Mouse (Mus musculus) forebrain, embryonic 16.5 days (tissue): ENCODE data around the gene Polr3e. TPM values are rescaled to one million over a fixed set of nuclear protein-coding genes. Genes with fewer than 3 reads are reported as not detected.
"Not testable (repeated sequence)": the region's sequence is repeated elsewhere in the genome, so short reads cannot be mapped to it uniquely, and the experiment has no call there.

ENCODE experiments used
- ATAC-seq: fragments of 200-750 bp; cut with Nextera tagmentation; 2 replicates; pipeline ENCODE4 v1.8.0; 2017; ENCODE audit warnings: mild to moderate bottlenecking, moderate library complexity
- H3K27ac ChIP-seq: fragments of 300-500 bp; sonication (generic); 2 replicates; pipeline ENCODE4 v1.5.1; 2014; ENCODE audit warnings: low read length, control low read depth
- H3K27me3 ChIP-seq: fragments of 300-500 bp; sonication (generic); replicated peaks from 2 replicates; pipeline ENCODE4 v1.6.1; 2014; ENCODE audit warnings: low read length; ENCODE audit not compliant: control insufficient read depth, insufficient read depth
- H3K36me3 ChIP-seq: fragments of 300-500 bp; sonication (generic); 2 replicates; pipeline ENCODE4 v1.6.1; 2014; ENCODE audit not compliant: control insufficient read depth, insufficient read depth
- H3K4me1 ChIP-seq: fragments of 300-500 bp; sonication (generic); replicated peaks from 2 replicates; pipeline ENCODE4 v1.6.1; 2014; ENCODE audit warnings: low read length; ENCODE audit not compliant: control insufficient read depth, insufficient read depth
- H3K4me2 ChIP-seq: fragments of 300-500 bp; sonication (generic); 2 replicates; pipeline ENCODE4 v1.6.1; 2014; ENCODE audit warnings: mild to moderate bottlenecking, low read length, control low read depth
- H3K4me3 ChIP-seq: fragments of 300-500 bp; sonication (generic); replicated peaks from 2 replicates; pipeline ENCODE4 v1.5.1; 2014; ENCODE audit warnings: mild to moderate bottlenecking, low read length, control low read depth
- H3K9ac ChIP-seq: fragments of 300-500 bp; sonication (generic); replicated peaks from 2 replicates; pipeline ENCODE4 v1.6.1; 2014; ENCODE audit warnings: low read depth, low read length, control low read depth
- H3K9me3 ChIP-seq: fragments of 300-500 bp; sonication (generic); 2 replicates; pipeline ENCODE4 v1.6.1; 2016; ENCODE audit warnings: low read length; ENCODE audit not compliant: control insufficient read depth
- WGBS: fragments of 180-500 bp; shearing (Covaris S2); extraction: QIAGEN DNeasy Blood & Tissue Kit; methylation state at CpG from one replicate; pipeline ENCODE4 v1.1.7; 2014; 5-methylcytosine and 5-hydroxymethylcytosine counted together
- polyA plus RNA-seq: library from polyadenylated mRNA; unstranded; fragments of >200 nt; fragmentation: Nextera tagmentation; extraction: Ambion mirVana; gene quantifications from 2 replicates; pipeline ENCODE4 v1.2.1, GENCODE M21; 2015

The Polr3e gene
- polyA plus RNA-seq, 1 experiment from 2014 or later = 32.6 TPM

DNA sequence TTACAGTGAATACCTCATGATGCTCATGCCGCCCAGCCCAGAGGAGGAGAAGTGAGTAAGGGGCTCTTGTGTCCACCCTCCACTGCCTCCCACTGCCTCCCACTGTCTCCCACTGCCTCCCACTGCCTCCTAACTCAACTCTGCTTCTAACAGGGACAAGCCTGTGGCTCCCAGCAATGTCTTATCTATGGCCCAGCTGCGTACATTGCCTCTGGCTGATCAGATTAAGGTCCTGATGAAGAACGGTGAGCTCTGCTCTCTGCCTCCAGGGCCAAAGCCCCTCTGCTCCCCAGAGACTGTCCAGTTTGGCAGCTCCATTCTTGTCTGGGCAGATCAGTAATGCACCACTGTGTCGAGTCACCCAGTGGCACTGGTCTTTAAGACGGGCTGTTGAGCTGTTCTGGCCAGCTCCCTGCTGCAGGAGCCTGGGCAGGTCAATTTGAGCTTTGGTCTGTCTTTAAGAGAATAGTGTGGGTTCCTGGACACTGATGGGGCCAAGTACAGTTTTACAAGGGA, 16.2 kb downstream of the Polr3e start:
- 88% methylated on average over 5 of the region's 5 CpGs for WGBS
- no peak for ATAC-seq
- Histone ChIP-seq H3K36me3 (peaks cover 38% of the 10 kb centered on the region), H3K27me3 (no peaks in the 10 kb centered on the region), H3K9me3 (no peaks in the 10 kb centered on the region), H3K9ac (no peak overlapping the region), H3K4me1 (no peaks in the 10 kb centered on the region), H3K4me3 (no peak overlapping the region), H3K27ac (no peak overlapping the region), H3K4me2 (no peak overlapping the region)

DNA sequence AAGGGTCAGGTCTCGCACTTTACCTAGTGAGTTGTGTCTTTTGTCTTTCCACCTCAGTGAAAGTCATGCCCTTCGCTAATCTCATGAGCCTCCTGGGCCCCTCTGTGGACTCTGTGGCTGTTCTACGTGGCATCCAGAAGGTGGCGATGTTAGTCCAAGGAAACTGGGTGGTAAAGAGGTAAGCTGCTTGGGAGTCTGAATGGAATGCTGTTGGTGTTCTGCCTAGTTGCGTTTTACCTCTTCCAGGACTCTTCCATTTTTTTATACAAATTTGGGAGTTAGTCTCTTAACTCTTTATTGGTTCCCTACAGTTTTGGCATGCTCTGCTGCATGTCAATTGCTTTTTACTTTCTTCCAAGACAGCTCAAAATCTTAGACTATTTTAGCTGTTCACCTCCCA, 17.2 kb downstream of the Polr3e start:
- 25% methylated on average over 5 of the region's 5 CpGs for WGBS
- Histone ChIP-seq H3K27ac (no peak overlapping the region), H3K4me3 (no peak overlapping the region), H3K9ac (no peak overlapping the region), H3K27me3 (no peaks in the 10 kb centered on the region), H3K9me3 (no peaks in the 10 kb centered on the region), H3K4me1 (no peaks in the 10 kb centered on the region), H3K36me3 (peaks cover 39% of the 10 kb centered on the region), H3K4me2 (no peak overlapping the region)
- ATAC-seq = peak; percentile 58; the same call in 1 of the 2 replicates

DNA sequence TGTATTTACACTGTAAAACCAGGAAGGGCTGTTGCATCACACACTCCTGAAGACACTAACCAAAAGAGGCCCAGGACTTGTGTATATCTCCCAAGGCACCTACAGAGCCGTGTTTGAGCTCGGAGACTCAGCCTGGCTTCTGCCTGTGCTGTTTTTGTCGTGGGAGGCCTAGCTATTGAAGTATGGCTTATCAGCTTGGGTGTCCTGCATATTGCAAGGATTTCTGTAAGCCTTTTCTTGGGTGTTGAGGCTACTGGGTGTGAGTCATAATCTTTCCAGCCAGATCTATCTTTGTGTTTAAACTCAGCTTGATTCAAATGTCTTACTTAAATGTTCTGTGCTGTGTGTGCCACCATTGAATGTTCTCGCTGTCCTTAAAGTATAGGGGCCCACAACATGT, 19.0 kb downstream of the Polr3e start:
- Histone ChIP-seq H3K9me3 (no peaks in the 10 kb centered on the region), H3K4me2 (no peak overlapping the region), H3K36me3 (peaks cover 36% of the 10 kb centered on the region), H3K9ac (no peak overlapping the region), H3K4me3 (no peak overlapping the region), H3K27me3 (no peaks in the 10 kb centered on the region), H3K4me1 (no peaks in the 10 kb centered on the region), H3K27ac (no peak overlapping the region)
- 88% methylated on average over 4 of the region's 4 CpGs for WGBS
- no peak for ATAC-seq

DNA sequence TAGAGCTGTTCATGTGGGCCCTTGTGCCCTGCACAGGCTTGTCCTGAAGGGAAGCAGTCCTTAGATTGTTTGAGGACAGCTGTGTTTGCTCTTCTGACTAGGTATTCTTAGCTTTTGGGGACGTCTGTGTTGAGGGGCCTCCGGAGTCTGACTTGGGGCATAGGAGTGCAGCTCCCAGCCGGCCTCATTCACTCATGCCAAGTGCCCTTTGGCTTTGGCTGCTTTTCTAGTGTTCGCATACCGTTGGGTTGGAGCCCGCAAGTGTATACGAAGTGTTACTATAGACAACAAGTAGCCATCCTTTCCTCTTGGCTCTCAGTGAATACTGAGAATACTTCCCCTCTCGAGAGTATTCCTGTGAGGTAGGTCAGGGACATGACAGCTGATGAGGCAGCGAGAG, 20.7 kb downstream of the Polr3e start:
- Histone ChIP-seq H3K4me3 (no peak overlapping the region), H3K36me3 (peaks cover 33% of the 10 kb centered on the region), H3K27me3 (no peaks in the 10 kb centered on the region), H3K4me2 (no peak overlapping the region), H3K9me3 (no peaks in the 10 kb centered on the region), H3K9ac (no peak overlapping the region), H3K27ac (no peak overlapping the region), H3K4me1 (no peaks in the 10 kb centered on the region)
- ATAC-seq = no peak
- WGBS = 86% methylated on average over 9 of the region's 9 CpGs

DNA sequence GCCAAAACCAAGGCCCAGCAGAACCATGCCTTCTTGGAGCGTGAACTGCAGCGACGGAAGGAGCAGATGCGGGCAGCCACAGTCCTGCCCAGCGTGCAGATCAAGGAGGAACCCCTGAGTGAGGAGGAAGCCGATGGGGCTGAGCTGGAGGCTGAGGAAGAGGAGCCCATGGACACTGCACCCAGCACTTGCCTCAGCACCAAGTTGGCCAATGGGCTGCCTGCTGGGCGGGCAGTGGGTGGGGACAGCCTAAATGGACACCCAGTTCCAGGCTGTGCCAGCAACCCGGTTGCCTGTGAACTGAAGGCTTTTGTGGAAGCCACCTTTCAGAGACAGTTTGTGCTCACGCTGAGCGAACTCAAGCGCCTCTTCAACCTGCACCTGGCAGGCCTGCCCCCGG, 22.8 kb downstream of the Polr3e start:
- Histone ChIP-seq H3K9ac (no peak overlapping the region), H3K4me2 (no peak overlapping the region), H3K4me3 (no peak overlapping the region), H3K27ac (no peak overlapping the region), H3K36me3 (peaks cover 34% of the 10 kb centered on the region), H3K27me3 (no peaks in the 10 kb centered on the region), H3K4me1 (no peaks in the 10 kb centered on the region), H3K9me3 (no peaks in the 10 kb centered on the region)
- ATAC-seq = no peak
- WGBS = 95% methylated on average over 12 of the region's 12 CpGs

DNA sequence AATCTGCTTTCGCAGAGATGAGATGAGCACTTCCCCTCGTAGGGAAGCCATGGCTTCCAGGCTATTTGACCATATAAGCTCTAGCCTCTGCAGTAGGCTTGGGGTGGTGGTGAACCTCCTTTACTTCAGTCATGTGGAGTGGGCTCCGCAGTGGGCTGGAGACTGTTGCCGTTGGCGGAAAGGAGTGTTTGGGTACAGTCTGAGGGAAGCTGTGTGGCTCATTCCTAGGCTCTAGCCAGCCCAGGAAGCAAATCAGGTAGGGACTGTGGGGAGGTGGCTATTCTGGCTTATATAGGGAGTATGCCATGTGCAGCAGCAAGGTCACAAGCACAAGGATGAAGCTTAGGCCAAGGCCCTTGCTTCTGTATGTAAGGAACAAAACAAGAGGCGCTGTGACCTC, 23.7 kb downstream of the Polr3e start:
- Histone ChIP-seq H3K4me2 (no peak overlapping the region), H3K36me3 (peaks cover 35% of the 10 kb centered on the region), H3K27ac (no peak overlapping the region), H3K9ac (no peak overlapping the region), H3K9me3 (no peaks in the 10 kb centered on the region), H3K4me1 (no peaks in the 10 kb centered on the region), H3K27me3 (no peaks in the 10 kb centered on the region), H3K4me3 (no peak overlapping the region)
- ATAC-seq = no peak
- WGBS = 96% methylated on average over 6 of the region's 6 CpGs

DNA sequence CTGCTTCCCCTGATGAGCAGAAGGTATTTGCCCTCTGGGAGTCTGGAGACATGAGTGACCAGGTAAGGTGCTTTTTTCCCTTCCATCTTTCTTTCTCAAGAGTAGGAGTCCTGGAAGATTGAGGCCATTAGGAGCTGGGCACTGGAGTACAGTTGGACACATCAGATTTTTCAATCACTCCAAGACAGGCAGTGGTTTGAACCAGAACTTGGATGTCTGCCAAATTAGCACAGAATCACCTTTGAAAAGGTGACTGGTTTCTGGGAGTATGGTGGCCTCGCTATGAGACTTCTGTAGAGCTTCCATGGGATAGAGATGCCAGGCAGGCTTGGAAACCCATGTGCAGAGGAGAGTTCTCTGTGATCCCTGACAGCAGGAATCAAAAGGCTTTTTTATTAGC, 25.0 kb downstream of the Polr3e start:
- H3K27me3 ChIP-seq = no peaks in the 10 kb centered on the region
- H3K4me2 ChIP-seq = no peak overlapping the region
- no peak for ATAC-seq
- no peaks in the 10 kb centered on the region for H3K4me1 ChIP-seq
- H3K27ac ChIP-seq = no peak overlapping the region
- H3K9me3 ChIP-seq = no peaks in the 10 kb centered on the region
- 68% methylated on average over 1 of the region's 1 CpGs for WGBS
- H3K9ac ChIP-seq = no peak overlapping the region
- H3K36me3 ChIP-seq = peaks cover 34% of the 10 kb centered on the region
- H3K4me3 ChIP-seq = no peak overlapping the region

DNA sequence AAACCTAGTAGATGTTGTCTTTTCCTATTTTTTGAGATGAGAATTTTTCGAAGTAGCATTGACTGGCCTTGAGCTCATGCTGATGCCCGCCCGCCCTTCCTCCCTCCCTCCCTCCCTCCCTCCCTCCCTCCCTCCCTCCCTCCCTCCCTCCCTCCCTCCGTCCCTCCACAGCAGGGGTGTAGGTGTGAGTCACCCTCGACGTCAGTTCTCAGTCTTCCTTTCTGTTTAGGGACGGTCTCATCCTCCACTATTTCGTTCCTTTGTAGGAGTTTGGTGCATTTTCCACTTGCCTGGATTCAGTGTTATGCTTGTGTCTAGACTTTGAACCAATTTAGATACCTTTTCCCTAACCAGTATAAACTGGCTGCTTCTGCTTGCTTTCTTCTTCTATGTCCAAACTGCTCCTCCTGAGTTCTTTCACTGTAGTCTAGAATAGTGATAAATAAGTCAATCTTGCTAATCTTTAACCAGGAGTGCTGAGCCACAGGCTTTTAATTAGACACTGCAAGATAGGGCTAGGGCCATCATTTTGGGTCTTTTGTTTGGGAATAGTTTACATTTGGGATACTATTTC, 26.5 kb downstream of the Polr3e start:
- WGBS = 68% methylated on average over 7 of the region's 8 CpGs
- no peaks in the 10 kb centered on the region for H3K9me3 ChIP-seq
- no peaks in the 10 kb centered on the region for H3K4me1 ChIP-seq
- H3K27me3 ChIP-seq = no peaks in the 10 kb centered on the region
- H3K36me3 ChIP-seq = peaks cover 25% of the 10 kb centered on the region
- no peak overlapping the region for H3K4me2 ChIP-seq
- ATAC-seq = no peak
- H3K4me3 ChIP-seq = no peak overlapping the region
- no peak overlapping the region for H3K27ac ChIP-seq
- no peak overlapping the region for H3K9ac ChIP-seq

DNA sequence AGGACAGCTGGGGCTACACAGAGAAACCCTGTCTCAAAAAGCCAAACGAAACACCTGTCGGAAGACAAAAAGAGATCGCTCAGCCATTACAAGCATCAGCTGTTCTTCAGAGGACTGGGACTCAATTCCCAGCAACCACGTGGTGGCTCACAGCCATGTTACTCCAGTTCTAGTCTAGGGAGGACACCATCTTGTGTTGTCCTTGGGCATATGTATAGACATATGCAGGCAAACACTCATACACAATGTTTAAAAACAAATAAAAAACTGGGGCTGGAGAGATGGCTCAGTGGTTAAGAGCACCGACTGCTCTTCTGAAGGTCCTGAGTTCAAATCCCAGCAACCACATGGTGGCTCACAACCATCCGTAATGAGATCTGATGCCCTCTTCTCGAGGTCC, 36.0 kb downstream of the Polr3e start:
- not testable (repeated sequence) for H3K9ac ChIP-seq, H3K9me3 ChIP-seq, H3K4me3 ChIP-seq, H3K4me2 ChIP-seq, H3K27me3 ChIP-seq, H3K4me1 ChIP-seq, H3K27ac ChIP-seq, H3K36me3 ChIP-seq
- ATAC-seq = peak; percentile 74
- 74% methylated on average over 7 of the region's 7 CpGs for WGBS

DNA sequence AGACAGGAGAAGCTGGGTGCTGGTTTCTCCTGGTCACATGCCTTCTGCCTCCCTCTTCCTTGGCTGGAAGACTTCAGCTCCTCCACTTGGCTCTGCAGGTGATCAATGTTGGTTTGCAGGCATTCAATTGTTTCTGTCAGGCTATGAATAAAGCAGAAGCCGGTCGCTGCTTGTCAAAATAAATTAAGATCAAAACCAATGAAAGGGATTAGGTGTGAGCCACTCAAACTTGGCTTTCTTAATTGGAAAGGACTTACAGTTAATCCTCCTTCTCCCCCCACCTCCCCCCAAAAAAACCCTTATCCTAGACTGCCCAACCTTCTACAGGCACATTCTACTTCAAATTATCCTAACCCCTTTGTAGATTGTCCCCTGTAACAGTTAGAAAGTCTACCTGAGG, 42.6 kb downstream of the Polr3e start:
- H3K36me3 ChIP-seq = peaks cover 6% of the 10 kb centered on the region; the same call in 1 of the 2 replicates
- H3K27me3 ChIP-seq = no peaks in the 10 kb centered on the region
- no peak overlapping the region for H3K27ac ChIP-seq
- no peak overlapping the region for H3K4me3 ChIP-seq
- no peak overlapping the region for H3K9ac ChIP-seq
- WGBS = 35% methylated on average over 2 of the region's 2 CpGs
- H3K4me2 ChIP-seq = no peak overlapping the region
- no peak for ATAC-seq
- H3K4me1 ChIP-seq = no peaks in the 10 kb centered on the region
- H3K9me3 ChIP-seq = no peaks in the 10 kb centered on the region
